Mouse (Mus musculus) MEL (cell line): ENCODE results near the gene Tnfrsf1b.

ENCODE experiments used
- CHD2 ChIP-seq: IDR thresholded peaks from 2 replicates; pipeline ENCODE4 v1.6.1; 2011; ENCODE audit warnings: low read length, improper control_type of control experiment
- CTCF ChIP-seq, 3 experiments: IDR thresholded peaks in 2 of 3; conservative IDR thresholded peaks in 1 of 3; 2 replicates each; pipeline ENCODE4 v1.5.1; 2011 to 2012; ENCODE audit warnings: low read length in 3 of 3, low read depth in 2 of 3, mild to moderate bottlenecking in 2 of 3, improper control_type of control experiment in 1 of 3, inconsistent platforms in 1 of 3, mixed read lengths in 1 of 3, moderate library complexity in 1 of 3; ENCODE audit not compliant: control insufficient read depth in 1 of 3, insufficient read depth in 1 of 3, poor library complexity in 1 of 3, severe bottlenecking in 1 of 3
- GABPA ChIP-seq: IDR thresholded peaks from 2 replicates; pipeline ENCODE4 v1.6.1; 2012; ENCODE audit warnings: low read depth, mild to moderate bottlenecking, inconsistent platforms, low read length, improper control_type of control experiment, moderate library complexity
- MAX ChIP-seq: IDR thresholded peaks from 2 replicates; pipeline ENCODE4 v1.6.1; 2011; ENCODE audit warnings: low read length, improper control_type of control experiment
- POLR2A ChIP-seq, 2 experiments: IDR thresholded peaks; 2 replicates each; pipeline ENCODE4 v1.6.1; 2011 to 2012; ENCODE audit warnings: low read length in 2 of 2, mild to moderate bottlenecking in 2 of 2, control low read depth in 1 of 2, improper control_type of control experiment in 1 of 2, low read depth in 1 of 2, moderate library complexity in 1 of 2; ENCODE audit not compliant: control insufficient read depth in 1 of 2, insufficient read depth in 1 of 2, poor library complexity in 1 of 2

DNA sequence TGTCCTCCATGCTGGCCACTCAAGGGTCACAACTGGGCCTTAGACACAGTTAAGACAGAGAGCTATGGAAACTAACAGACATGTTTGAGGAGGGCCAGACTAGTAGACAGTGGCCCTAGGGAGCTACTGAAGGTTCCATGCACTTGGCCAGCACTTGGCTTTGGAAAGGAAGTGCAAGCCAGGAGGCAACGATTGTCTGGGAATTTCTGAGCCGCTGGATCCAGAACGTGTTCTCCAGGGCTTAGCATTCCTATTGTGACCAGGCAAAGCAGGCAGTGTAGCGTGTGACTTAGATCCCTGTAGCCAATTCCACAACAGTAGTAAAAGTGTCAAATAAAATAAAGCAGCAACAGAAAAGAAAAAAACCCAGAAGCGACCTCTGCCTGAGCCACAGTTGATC is 14.1 kb upstream of the Tnfrsf1b start:
- TF ChIP-seq CTCF (IDR thresholded peaks at IDR 0.05 in 2 of 3, conservative IDR thresholded peaks at IDR 0.05 in 1 of 3; ENCODE audit: control insufficient read depth in 1 of 3, insufficient read depth in 1 of 3, low read depth in 2 of 3, low read length in 3 of 3, poor library complexity in 1 of 3, severe bottlenecking in 1 of 3), result no peak
- no peak for TF ChIP-seq CHD2
- no peak for TF ChIP-seq GABPA
- no peak for TF ChIP-seq POLR2A (IDR thresholded peaks at IDR 0.05; ENCODE audit: control insufficient read depth in 1 of 2, insufficient read depth in 1 of 2, low read depth in 1 of 2, low read length in 2 of 2, poor library complexity in 1 of 2)
- TF ChIP-seq MAX, result no peak
